Mouse (Mus musculus) thymus, adult 2 months (tissue): ENCODE data around the gene Susd5.

ENCODE experiments used
- CTCF ChIP-seq: fragments of 200-500 bp; IDR thresholded peaks from 2 replicates; pipeline ENCODE4 v1.5.1; 2012; ENCODE audit warnings: mild to moderate bottlenecking, control low read depth, low read length, moderate library complexity, borderline replicate concordance; ENCODE audit not compliant: control insufficient read depth, poor library complexity, insufficient read depth; ENCODE audit errors: extremely low read depth
- POLR2A ChIP-seq: fragments of 200-500 bp; IDR thresholded peaks from 2 replicates; pipeline ENCODE4 v1.6.1; 2012; ENCODE audit warnings: mild to moderate bottlenecking, low read length, control low read depth, moderate library complexity; ENCODE audit not compliant: control insufficient read depth, poor library complexity, insufficient read depth; ENCODE audit errors: extremely low read depth

- TF ChIP-seq POLR2A, result no peak
- no peak for TF ChIP-seq CTCF
These were observed 6.2 kb upstream of the Susd5 start for GRCm38 (mm10) chr9:114050778-114051177.
